Mouse (Mus musculus) heart, adult 8-10 months (tissue): ENCODE data around the gene Txnrd3. TPM values are rescaled to one million over a fixed set of nuclear protein-coding genes. Genes with fewer than 3 reads are reported as not detected.

Experiments used
- DNase-seq: peaks from one replicate; pipeline ENCODE4 v3.0.0; 2022; ENCODE audit warnings: low spot score
- total RNA-seq, 4 experiments: library from RNA; stranded (reverse); gene quantifications; 2 replicates each; pipeline ENCODE4 v1.2.4; 2022

The Txnrd3 gene
- total RNA-seq, 4 experiments from 2014 or later = 14.6 to 17.0 (median 15.0) TPM

DNA sequence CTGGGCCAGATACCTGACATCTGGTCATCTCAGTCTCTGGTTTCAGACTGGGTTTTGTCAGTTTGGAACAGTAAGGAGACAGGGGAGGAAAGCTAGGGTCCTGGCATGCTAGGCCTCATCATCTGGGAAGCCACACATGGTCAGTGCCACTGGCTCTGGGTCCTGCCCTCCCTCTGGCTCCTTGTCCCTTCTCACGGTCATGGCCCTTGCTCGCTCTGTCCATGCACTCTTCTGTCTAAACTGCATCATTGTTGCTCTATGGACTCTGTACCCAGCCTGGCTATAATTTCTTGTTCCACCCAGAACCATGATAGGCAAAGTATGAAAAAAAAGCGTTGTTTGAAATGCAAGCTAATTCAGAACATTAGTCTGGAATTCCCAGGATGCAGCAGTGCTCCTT lies 11.2 kb downstream of the Txnrd3 start:
- no peak for DNase-seq

DNA sequence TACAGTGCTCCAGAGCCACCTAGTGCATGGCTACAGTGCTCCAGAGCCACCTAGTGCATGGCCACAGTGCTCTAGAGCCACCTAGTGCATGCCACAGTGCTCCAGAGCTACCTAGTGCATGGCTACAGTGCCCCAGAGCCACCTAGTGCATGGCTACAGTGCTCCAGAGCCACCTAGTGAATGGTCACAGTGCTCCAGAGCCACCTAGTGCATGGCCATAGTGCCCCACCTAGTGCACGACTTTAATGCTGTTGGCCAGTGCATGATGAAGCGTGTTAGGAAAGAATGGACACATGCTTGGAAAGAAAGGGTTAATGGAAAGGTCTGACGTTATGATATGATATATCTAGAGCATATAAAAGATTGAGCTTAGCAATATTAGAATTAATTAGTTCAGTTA lies 14.6 kb downstream of the Txnrd3 start:
- DNase-seq = no peak

DNA sequence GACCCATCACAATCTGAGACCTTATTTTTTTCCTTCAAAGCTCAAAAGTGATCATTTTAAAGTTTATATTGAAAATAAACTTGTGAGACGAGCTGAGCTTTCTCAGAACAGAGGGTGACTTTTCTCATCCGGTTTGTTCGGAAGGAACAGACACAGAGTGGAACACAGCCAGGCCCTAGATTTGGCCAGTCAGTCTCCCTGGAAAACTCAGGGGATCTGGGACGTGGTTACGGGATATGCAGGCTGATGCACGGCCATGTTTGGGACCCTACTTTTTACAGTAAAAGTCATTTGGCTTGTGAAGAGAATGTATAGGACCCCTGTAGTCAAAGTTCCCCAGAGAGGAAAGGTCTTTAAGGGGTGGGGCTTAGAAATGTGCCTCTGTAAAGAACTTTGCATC lies 15.1 kb downstream of the Txnrd3 start:
- no peak for DNase-seq

DNA sequence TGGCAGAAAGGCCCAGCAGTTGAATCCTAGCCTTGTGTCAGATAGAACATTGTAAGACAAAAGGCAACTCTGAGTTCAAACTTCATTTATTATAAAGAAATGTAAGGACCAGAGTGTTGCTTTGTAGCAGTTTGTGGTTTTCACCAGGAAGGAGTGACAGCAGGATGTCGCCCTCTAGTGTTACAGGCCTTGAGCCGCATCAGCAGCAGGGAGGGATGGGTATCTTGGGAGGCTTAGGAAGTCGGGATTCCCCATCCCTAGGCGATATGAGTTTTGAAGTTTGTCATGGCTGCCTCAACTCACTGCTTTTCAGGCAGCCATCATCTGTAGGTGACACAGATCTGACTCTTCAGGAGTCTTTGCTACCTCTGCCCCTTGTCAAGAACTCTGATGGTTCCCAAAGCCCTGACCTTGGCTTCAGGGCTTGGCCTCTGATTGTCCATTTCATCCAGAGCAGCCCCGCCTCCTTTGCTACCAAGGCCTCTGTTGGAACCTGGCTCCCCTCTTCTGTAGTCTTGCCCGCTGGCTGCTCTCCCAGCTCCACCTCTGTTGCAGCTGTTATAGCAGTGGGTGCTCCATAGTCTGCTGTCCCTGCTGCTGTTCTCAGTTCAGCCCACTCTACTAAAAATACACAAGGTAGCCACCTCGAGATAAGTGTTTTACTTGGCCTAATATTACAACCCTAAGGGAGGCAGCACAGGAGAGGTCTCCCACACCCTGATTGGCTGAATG lies 16.1 kb downstream of the Txnrd3 start:
- peak; percentile 45 for DNase-seq

DNA sequence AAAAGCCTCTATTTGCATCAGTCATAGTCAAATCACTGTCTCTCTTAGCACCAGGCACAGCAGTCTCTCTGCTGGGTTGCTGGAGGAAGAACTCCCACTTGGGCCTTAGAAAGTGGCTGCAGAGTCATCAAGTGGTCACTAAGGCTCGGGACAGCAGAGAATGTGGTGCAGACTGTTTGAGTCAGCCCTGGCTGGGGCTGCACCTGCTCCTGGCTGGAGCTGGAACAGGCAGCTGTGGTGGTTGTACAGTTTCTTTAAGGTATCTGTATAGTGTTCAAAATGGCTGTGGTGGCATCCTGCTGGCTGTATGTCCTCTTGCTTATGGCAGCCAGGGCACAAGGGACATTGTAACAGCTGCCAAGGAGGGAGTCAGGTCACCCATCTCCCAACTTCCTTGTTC lies 16.7 kb downstream of the Txnrd3 start:
- DNase-seq = no peak

DNA sequence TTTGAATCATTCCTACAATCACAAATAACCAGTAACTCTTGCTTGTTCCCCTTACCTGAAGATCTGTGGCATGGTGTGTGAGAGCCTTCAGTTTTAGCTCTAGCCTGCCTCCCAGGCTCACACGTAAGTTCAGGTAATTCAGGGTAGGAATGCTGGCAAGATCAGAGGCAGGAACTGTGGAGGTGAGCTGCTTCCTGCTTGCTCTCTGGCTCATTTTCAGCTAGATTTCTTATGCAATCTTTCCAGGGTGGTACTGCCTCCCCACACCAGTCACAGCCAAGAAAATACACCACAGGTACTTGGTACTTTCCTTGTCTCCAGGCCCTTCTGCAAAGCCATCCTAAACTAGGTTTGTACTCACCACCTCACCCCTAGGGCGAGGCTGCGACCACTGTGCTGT lies 18.7 kb downstream of the Txnrd3 start:
- DNase-seq = no peak

DNA sequence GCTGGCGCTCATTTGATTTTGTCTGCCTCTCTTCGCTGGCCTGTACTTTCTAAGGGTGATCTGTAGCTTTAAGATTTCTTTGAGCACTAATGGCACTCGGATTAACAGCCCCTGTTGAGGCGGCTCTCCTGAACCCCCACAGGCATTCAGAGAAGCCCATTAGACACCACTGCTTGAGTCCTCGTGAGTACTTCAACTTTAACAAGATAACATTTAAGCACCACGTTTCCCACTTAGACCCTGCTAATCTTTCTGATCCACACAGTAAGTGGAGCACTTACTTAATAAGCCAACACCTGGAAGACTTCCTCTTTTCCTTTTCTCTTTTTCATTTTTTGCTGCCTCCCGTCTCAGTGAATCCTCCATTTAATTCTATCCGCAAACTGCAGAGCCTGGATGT lies 21.4 kb downstream of the Txnrd3 start:
- DNase-seq = no peak

DNA sequence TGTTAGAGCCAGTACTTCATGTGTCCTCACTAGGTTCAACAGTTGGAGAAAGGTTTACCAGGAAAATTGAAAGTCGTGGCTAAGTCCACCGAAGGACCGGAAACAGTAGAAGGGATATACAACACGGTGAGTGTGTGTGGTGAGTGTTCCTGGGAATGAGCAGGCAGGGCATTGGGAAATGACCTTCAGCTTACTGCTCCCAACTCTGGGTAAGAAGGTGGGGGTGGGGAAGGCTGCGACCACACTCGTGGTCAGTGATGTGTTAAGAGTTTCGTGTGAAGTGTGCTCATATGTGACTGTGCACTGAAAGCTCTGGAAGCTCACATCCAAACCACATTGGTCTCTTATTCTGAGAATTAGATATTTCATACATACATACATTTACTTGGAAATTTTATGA lies 21.9 kb downstream of the Txnrd3 start:
- no peak for DNase-seq

DNA sequence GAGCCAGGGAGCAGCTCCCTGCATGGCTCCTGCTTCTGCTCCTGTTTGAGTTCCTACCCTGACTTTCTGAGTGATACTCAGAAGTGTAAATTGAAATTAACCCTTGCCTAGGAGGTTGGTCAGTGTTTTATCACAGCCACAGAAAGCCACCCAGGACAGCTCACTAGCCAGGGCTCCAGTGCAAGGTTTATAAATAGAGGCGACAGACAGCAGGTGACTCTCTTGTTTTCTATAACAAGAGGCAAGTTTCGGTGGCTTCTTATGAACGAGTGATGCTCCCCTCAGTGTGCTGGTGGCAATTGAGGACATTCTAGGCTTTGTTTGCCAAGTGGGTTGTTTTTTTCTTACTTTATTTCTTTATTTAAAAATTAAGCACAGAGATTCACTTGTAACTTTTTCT lies 23.2 kb downstream of the Txnrd3 start:
- no peak for DNase-seq

DNA sequence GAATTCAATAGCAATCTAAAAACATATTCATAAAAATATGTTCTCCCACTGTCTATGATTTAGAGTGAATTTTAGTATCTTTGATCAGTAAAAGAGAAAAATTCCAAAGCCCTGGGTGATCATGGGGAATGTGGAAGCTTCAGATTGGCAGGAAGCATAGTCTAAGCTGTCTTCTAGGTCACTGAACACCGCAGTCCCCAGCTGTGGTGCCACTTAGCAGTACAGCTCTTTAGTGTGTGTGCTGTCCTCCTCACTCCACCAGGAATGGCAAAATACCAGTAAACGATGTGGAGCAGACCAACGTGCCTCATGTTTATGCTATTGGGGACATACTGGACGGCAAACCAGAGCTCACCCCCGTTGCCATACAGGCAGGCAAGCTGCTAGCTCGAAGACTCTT lies 25.8 kb downstream of the Txnrd3 start:
- DNase-seq = no peak

DNA sequence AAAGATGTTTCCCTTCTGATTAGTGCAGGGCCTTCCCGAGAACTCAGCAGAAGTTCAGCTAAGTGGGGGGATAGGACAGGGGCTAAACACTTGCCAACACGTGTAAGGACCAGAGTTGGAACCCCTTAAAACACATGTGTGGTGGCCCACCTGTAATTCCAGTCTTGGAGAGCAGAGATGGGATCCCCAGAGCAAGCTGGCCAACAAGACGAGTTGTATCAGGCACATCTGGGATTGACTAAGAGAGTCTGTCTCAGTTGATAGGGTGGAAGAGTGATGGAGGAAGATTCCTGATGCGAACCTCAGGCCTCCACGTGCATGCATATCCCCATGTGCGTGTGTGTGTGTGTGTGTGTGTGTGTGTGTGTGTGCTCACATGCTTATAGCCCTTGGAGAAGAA lies 27.6 kb downstream of the Txnrd3 start:
- no peak for DNase-seq

DNA sequence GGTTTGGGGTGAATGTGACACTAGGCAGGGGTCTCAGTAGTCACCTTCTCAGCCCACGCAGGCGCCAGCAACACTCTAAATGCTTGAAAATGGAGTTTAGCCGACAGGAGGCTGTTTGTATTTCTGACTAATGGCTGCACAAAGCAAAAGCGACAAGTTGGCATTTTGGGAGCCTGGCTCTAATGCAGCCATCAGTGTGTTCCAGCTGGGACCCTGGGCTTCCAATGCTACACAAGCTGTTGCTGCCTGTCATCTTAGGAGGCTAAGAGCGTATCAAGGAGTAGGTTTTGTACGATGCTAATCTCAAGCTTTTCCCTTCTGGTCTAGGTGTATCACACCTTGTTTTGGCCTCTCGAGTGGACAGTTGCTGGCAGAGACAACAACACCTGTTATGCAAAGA lies 28.9 kb downstream of the Txnrd3 start:
- DNase-seq = no peak

DNA sequence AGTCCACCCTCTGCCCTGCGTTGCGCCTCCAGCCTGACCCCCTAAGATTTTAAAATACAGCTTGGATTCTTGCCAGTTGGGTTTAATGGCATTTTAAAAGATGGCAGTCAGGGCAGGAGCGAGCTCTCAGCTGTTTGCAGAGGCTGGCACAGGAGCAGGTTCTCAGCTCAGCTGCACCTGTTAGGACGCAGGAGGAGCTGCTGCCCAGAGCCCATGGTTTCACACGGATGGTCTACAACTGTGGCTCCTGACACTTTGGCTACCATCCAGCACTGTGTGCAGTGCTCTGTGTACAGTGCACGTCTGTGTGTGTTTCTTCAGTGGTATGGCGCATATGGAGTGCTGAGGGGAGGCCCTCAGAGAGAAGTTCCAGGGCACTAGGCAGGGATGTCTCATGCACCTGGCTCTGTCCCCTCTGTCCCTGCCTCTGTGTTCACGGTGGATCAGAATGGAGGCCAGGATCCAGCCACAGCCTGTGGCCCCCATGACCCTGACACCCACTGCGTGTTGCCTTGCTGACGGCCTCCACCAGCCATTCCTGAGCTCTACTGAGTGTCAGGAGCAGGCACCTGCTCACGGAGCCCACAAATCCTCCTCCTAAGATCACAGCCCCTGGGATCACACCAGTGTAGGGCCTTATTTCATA lies 29.5 kb downstream of the Txnrd3 start:
- no peak for DNase-seq

DNA sequence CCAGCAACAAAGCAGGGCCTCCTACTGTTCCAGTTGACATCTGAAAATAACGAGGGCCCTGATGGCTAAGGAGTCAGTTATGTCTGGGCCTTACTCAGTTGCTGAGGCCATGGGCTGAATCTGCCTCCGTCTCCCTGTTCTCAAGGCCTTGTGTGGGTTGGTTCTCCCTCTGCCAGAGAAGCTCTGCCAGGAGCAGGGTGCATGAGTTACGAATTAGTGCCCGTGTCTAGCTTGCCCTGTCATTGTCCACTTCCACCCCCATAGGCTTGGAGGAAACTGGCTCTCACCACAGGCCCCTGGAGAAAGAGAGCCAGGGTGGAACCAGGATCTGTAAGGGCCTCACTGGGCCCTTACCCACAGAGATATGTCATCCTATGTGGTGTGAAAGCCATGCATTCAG lies 34.7 kb downstream of the Txnrd3 start:
- DNase-seq = no peak

DNA sequence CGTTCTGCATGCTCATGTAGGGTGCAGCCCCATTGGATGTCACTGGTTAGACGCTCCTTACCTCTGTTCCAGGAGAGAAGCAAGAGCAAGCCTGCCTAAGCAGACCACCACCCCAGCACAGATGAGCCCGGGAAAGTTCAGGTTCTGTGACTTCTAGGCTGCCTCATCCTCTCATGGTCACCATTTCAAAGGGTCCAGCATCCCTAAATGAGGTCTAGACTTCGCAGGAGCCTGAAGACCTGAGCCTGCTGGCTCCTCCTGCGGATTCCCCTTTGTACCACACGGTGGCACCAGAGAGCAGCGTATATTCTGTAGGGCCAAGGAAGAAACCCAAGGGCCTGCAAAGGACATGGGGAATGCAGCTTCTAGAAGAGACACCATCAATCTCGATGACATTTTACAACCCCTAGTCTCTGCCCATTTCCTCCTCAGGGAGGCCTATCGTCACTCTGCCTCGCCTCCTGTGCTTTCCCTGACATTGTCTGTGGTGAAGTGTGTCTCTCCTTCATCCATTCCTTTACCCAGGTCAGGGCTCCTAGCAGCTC lies 35.6 kb downstream of the Txnrd3 start:
- peak; percentile 55 for DNase-seq

DNA sequence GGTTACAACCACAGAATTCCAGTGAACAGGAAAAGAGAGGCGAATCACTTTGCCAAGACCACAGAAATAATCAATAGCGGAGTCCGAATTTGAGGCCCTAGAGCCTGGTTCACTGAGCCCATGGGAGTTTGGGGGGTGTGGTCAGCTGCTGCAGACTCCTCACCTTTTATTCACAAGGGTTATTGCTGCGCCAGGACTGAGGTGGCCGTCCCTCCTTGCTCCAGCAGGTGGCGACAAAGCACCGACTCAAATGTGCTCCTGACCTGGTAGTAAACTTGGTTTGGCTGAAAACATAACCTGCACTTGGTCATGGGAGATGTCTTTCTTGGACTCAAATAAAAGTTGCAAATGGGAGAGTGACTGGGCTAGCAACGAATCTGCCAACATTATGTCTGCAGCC lies 36.4 kb downstream of the Txnrd3 start:
- peak; percentile 58 for DNase-seq

DNA sequence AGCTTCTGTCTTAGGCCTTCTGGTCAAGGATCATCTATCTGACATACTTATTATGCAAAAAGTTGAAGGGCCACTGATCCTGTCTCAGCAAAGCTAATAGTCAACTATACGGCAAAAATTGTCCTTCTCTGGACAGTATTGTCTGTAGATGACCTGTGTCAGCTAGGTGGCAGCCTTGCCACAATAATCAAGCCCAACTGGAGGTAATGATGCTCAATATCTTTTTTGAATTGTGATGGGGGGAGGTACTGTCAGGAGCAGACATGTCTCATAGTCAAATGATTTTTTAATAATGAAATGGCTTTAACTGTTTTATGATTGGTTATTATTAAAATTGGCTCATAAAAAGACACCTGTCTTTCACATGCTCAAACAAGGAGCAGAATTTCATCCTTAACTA lies 40.4 kb downstream of the Txnrd3 start:
- no peak for DNase-seq

DNA sequence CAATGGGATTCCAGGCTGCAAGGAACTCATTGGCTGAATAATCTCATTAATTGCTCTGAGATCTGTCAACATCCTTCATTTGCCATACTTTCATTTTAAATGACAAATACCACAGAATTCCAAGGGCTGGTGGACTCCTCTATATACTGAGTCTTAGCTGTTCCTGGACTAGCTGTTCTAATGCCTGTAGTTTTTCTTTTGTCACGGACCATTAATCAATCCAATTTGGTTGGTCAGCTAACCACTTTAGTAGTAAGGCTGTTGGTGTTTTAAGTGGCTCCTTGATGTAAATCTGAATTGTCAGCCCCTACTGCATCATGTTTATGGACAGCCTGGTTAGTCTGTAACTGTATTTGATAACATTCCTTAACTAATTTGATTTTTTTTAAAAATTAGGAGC lies 43.3 kb downstream of the Txnrd3 start:
- no peak for DNase-seq

DNA sequence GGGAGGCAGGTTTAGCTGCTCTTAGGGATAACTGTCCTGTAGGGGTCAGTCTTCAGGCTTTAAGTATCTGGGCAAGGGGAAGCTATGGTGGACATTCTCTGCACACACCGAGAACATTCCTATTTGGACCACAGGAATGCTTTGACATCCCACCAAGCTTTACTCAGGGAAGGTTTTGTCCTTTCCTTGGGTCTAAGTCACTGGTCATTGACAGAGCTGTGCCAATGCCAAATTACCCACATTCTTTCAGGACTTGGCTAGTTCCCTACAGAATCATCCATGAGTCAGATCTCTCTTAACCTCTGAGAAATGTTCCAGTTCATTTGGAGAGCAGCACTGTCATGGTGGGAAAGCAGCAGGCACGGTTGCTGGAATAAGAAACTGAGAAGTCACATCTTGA lies 62.8 kb downstream of the Txnrd3 start:
- DNase-seq = no peak

DNA sequence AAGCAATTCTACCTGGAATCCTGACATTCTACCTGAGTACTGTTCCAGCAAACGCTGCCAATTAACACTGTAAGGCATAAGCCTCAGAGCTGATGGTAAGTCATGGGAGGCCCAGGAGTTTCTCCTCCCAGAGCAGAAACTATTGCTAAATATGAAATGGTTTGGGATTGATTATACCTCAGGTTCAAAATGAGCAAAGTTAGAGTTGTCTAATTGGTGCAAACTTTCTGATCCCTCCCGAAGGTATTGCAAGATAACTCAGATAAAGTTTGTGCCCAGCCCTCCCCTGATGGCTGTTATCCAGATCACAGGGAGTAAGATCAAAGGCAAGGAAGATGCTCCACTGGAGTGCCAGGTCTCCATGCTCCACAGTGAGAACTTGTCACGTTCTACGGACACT lies 63.5 kb downstream of the Txnrd3 start, which contains the start of gene Vmn1r40:
Gene Vmn1r40, plus strand, starts transcription at position 301 of the 400 bp plus-strand sequence.
- no peak for DNase-seq

DNA sequence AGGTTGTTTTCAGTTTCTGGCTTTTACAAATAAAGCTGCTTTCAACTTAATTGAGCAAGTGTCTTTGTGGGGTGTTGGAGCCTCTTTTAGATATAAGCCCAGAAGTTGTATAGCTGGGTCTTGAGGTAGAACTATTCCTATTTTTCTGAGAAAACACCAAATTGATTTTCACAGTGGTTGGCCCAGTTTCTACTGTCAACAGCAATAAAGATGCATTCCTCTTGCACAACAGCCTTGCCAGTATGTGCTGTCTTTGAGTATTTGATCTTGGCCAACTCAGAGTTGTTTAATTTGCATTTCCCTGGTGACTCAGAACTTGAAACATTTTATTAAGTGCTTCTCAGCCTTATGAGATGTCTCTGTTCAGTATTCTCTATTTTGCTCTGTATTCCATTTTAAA lies 74.3 kb downstream of the Txnrd3 start:
- no peak for DNase-seq
